Mouse (Mus musculus): ENCODE results near the gene BC048679.
"Not testable (repeated sequence)": the region's sequence is repeated elsewhere in the genome, so short reads cannot be mapped to it uniquely, and the experiment has no call there.

BC048679 gene

GRCm38 (mm10) chr7:81478261-81478660, 19.8 kb downstream of the BC048679 start:
- not testable (repeated sequence) for DNase-seq (ENCODE audit: low read depth in 2 of 2, low spot score in 2 of 2)

- no peak for DNase-seq (ENCODE audit: low read depth in 2 of 2, low spot score in 2 of 2)
Observed at GRCm38 (mm10) chr7:81476833-81477232, 21.2 kb downstream of the BC048679 start.

GRCm38 (mm10) chr7:81475221-81475620, 22.9 kb downstream of the BC048679 start:
- DNase-seq (ENCODE audit: low read depth in 2 of 2, low spot score in 2 of 2) = no peak

GRCm38 (mm10) chr7:81464906-81465450, 33.1 kb downstream of the BC048679 start:
- no peak for DNase-seq (ENCODE audit: low read depth in 2 of 2, low spot score in 2 of 2)

- no peak for DNase-seq (ENCODE audit: low read depth in 2 of 2, low spot score in 2 of 2)
Observed at GRCm38 (mm10) chr7:81464116-81464515, 34.0 kb downstream of the BC048679 start.

- no peak for DNase-seq (ENCODE audit: low read depth in 2 of 2, low spot score in 2 of 2)
Observed at GRCm38 (mm10) chr7:81462815-81463214, 35.3 kb downstream of the BC048679 start.

- no peak for DNase-seq (ENCODE audit: low read depth in 2 of 2, low spot score in 2 of 2)
Observed at GRCm38 (mm10) chr7:81455155-81455651, 42.9 kb downstream of the BC048679 start, which contains the start of gene Cpeb1. Cpeb1 (minus strand) TSS chr7:81455465.

- no peak for DNase-seq (ENCODE audit: low read depth in 2 of 2, low spot score in 2 of 2)
Observed at GRCm38 (mm10) chr7:81454331-81455039, 43.6 kb downstream of the BC048679 start.

- no peak for DNase-seq (ENCODE audit: low read depth in 2 of 2, low spot score in 2 of 2)
Observed at GRCm38 (mm10) chr7:81453443-81454274, 44.4 kb downstream of the BC048679 start.

GRCm38 (mm10) chr7:81452971-81453441, 45.1 kb downstream of the BC048679 start:
- DNase-seq (ENCODE audit: low read depth in 2 of 2, low spot score in 2 of 2) = no peak

All from CD8-positive naive resting alpha-beta T cell, adult 2 months (primary cell).